Mouse (Mus musculus) thymus, postnatal 36 days (tissue): Measurements from ENCODE around the gene Pus10.
"Not testable (repeated sequence)": the region's sequence is repeated elsewhere in the genome, so short reads cannot be mapped to it uniquely, and the experiment has no call there.

Source experiments
- DNase-seq, 2 experiments: peaks; one replicate each; pipeline ENCODE4 v3.0.0; 2022; ENCODE audit warnings: mixed read lengths in 2 of 2

Pus10 gene

GRCm38 (mm10) chr11:23698526-23698925 is 33.1 kb downstream of the Pus10 start:
- no peak for DNase-seq

DNA sequence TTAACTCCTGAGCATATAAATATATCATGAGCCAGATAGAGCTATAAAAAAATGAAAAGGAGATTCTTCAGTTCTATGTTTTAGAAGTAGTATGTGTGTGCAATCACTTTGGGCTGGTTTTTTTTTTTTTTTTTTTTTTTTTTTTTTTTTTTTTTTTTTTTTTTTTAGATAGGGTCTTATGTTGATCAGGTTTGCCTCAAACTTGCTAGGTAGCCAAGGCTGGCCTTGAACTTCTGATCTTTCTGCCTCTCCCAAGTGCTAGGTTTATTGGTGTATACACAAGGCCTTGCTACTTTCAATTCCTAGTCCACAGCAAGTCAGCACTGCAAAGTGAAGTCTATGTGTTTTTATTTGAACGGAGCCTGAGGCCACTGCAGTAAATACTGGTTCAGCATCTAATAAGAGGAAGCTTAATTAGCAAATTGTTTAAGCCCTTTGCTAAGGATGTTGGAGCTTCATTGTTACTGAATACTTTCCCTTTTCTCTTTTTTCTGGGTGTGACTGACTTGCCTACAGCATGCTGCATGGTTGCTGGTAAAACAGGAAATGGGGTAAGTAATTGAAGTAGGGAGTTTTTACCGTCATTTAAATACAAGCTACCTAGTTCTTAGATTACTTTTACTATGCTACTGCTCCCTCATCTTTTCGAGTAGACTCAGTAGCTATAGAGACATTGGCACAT is 34.1 kb downstream of the Pus10 start:
- DNase-seq: no peak

DNA sequence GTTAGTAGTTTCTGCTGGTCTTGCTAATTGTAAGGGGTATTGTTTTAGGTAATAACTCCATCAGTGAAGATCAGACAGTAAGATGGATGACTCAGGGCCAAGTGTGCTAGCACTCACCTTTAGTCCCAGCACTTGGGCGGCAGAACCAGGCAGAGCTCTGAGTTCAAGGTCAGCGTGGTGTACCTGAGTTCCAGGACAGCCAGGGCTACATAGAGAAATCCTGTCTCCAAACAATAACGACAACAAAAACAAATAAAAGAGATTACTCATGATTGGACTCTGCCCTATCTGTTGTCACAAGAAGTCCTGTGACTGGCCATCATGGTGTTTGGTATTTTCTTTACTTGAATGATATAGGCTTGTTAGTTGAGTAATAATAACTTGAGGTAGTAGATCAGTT is 36.4 kb downstream of the Pus10 start:
- DNase-seq: no peak

- no peak for DNase-seq
These were observed 39.3 kb downstream of the Pus10 start for GRCm38 (mm10) chr11:23704604-23705294.

DNA sequence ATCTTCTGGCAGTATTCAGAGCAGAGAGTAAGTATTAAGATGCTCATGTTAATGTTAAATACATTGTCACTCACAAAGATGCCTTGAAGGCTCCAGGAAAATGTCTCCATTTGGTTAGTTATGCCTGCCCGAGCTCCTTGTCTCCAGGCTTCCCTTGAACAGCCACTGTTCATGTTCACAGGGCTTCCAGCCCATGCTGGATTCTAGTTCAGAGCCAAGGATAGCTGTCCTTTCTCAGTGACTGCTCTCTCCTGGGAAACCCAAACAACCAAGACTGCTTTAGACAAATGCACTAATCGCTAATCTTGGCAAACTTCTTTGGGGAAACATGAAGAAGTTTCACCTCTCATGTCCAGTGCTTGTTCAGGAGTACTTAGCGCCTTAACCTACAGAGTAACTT is 46.8 kb downstream of the Pus10 start:
- no peak for DNase-seq

DNA sequence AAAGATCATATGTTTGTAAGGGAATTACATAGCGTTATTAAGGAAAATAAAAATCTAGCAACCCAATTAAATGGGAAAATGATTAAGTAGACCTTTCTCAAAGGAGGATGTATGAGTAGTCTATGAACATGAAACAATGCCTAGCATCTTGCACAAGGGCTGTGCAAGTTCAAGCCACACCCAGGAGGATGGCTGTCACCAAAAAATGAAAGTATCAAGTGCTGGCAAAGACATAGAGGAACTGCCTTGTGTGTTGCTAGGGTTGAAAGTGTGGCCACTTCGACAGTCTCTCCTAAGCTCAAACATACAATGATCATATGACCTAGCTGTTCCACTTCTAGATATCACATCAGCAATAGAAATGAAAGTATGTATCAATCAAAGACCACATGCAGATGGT is 53.4 kb downstream of the Pus10 start:
- no peak for DNase-seq

- DNase-seq: no peak
These were observed 54.4 kb downstream of the Pus10 start for GRCm38 (mm10) chr11:23719825-23720224.

DNA sequence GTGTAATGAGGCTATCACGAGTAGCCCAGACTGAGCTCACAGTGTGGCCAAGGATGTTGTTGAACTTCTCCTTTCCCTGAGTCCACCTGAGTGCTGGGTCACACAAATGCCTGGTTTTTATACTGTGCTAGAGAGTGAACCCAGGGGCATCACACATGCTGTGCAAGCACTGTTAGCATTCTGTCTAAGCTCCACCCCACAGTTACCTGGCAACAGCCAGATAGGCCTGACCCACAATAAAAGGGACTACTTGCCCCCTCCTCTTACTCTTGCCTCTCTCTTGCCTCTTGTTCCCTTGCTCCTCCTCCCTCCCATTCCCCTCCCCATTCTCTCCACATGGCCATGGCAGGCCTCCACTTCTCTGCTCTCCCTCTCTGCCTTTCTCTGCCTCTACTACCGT is 56.9 kb downstream of the Pus10 start:
- no peak for DNase-seq

DNA sequence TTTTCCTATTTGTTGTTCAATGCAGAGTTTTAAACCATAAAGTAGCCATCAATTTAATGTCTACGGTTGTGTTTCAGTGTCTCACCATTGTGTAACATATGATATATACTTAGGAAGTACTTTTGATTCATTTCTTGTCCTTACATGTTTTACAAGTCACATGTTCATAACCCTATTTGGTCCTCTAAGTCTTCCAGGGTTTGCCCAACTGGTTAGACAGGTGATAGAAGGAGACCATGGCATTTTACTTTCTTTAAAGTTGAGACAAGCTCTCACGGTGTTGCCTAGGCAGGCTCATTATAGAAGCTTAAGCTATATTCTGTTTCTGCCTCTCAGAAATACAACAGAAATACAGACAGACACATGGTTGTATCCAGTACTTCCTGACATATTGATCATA is 60.4 kb downstream of the Pus10 start:
- DNase-seq: no peak

- DNase-seq: no peak
These were observed 61.0 kb downstream of the Pus10 start for GRCm38 (mm10) chr11:23726441-23726840.

- DNase-seq: no peak
These were observed 62.7 kb downstream of the Pus10 start for GRCm38 (mm10) chr11:23728186-23728585.

GRCm38 (mm10) chr11:23730120-23730519 is 64.6 kb downstream of the Pus10 start:
- no peak for DNase-seq

GRCm38 (mm10) chr11:23732840-23733239 is 67.4 kb downstream of the Pus10 start:
- no peak for DNase-seq

- DNase-seq: no peak
These were observed 69.3 kb downstream of the Pus10 start for GRCm38 (mm10) chr11:23734749-23735286.

DNA sequence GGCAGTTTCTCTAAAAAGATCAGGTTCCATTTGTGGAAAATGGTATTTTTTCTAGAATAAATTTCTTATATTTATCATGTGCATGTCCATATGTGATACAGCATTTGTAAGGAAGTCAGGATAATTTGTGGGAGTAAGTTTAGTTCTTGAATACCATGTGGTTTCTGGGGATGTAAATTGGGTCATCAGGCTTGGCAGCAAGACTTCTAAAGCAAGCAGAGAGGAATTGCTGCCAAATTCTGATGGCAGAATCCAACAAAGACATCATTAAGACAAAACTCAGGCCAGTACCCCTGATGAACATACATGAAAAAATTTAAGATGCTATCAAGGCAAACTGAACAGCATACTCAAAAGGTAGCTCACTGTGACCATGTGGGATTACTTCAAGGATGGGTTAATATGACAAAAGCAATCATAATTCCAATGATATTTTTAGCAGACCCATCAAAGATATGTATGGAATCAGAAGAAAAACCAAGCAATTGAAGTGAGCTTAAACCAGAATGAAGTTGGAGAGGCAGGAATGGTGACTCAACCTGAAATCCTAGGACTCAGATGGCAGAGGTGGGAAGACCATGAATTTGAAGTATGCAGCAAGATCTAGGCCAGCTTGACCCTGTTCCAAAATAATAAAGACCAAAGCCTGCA is 70.5 kb downstream of the Pus10 start:
- no peak for DNase-seq

- no peak for DNase-seq
These were observed 75.4 kb downstream of the Pus10 start for GRCm38 (mm10) chr11:23740895-23741294.

- DNase-seq: no peak
These were observed 75.9 kb downstream of the Pus10 start for GRCm38 (mm10) chr11:23741386-23741785.

DNA sequence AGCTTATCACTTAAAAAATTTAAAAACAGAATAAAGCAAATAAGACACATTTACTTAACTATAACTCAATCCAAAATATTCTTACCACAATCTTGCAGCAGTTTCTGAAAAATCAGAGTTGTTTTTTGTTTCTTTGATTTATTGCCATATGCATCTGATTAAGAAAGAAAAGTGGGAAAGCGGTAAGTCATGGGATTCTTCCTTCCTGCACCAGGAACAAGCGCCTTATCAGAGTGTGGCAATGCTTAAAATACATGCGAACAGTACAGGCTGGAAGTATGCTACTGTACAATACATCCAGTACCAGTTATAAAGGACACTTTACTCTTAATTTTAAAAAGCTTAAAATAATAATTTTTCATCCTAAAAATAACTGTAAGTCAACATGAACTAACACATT is 78.9 kb downstream of the Pus10 start:
- DNase-seq: no peak

DNA sequence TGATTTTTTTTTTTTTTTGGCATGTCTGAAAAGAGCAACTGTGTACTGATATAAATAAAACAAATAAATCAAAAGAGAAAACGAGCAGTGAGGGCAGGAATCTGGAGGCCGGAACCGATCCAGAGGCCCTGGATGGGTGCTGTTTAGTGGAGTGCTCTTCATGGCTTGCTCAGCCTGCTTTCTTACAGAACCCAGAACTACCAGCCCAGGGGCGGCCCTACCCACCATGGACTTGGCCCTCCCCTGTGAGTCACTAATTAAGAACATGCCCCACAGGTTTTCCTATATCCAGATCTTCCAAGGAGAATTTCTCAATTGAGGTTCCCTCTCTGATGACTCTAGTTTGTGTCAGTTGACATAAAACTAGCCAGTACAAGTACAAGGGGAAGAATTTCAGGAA is 80.6 kb downstream of the Pus10 start:
- DNase-seq: no peak

GRCm38 (mm10) chr11:23753136-23753710 is 87.7 kb downstream of the Pus10 start:
- DNase-seq: no peak

- DNase-seq: no peak
These were observed 88.9 kb downstream of the Pus10 start for GRCm38 (mm10) chr11:23754329-23754728.

- no peak for DNase-seq
These were observed 92.7 kb downstream of the Pus10 start for GRCm38 (mm10) chr11:23758218-23758617.

DNA sequence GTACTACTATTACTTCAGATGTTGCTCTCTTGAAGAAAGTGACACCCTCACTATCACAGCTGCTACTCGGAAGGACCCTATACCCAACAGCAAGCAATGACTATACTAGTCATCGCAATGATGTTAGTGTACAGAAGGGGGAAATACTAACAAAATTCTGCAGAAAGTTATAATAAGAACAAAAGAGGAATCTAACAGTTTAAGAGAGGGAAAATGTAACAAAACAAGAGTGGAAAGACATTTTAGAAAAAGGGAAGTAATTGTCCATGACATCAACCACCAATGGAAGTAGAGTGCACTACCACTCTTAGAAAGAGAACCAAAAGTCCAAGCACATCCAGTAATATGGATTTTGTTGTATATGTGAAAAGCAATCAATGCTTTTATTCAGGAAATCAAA is 97.2 kb downstream of the Pus10 start:
- DNase-seq: no peak

- DNase-seq: not testable (repeated sequence)
These were observed 101.9 kb downstream of the Pus10 start for GRCm38 (mm10) chr11:23767369-23767768.
